Mouse (Mus musculus) heart, embryonic 14.5 days (tissue): ENCODE measurements around the gene Dpm1. TPM values are rescaled to one million over a fixed set of nuclear protein-coding genes. Genes with fewer than 3 reads are reported as not detected.

Experiments used
- ATAC-seq: fragments of 200-750 bp; cut with Nextera tagmentation; 2 replicates; pipeline ENCODE4 v1.8.0; 2017; ENCODE audit warnings: low read depth, moderate TSS enrichment; ENCODE audit not compliant: insufficient number of reproducible peaks, insufficient read depth, low FRiP score
- H3K27ac ChIP-seq, 2 experiments: fragments of 200-500 bp in 1 of 2; fragments of 300-500 bp in 1 of 2; sonication (generic) in 1 of 2; replicated peaks in 1 of 2; 2 replicates each; pipeline ENCODE4 v1.5.1; 2012 to 2014; ENCODE audit warnings: low read depth in 2 of 2, low read length in 2 of 2, control low read depth in 1 of 2, mild to moderate bottlenecking in 1 of 2, mixed read lengths in 1 of 2; ENCODE audit not compliant: control insufficient read depth in 1 of 2, insufficient read depth in 1 of 2
- H3K27me3 ChIP-seq: fragments of 300-500 bp; sonication (generic); 2 replicates; pipeline ENCODE4 v1.6.1; 2014; ENCODE audit warnings: mild to moderate bottlenecking, low read length, control low read depth; ENCODE audit not compliant: control insufficient read depth, insufficient read depth
- H3K36me3 ChIP-seq: fragments of 300-500 bp; sonication (generic); 2 replicates; pipeline ENCODE4 v1.6.1; 2014; ENCODE audit warnings: mild to moderate bottlenecking, control low read depth, low read length, mixed read lengths; ENCODE audit not compliant: control insufficient read depth, insufficient read depth
- H3K4me1 ChIP-seq, 2 experiments: fragments of 200-500 bp in 1 of 2; fragments of 300-500 bp in 1 of 2; sonication (generic) in 1 of 2; 2 replicates each; pipeline ENCODE4 v1.6.1; 2012 to 2014; ENCODE audit warnings: low read length in 2 of 2, control low read depth in 1 of 2, mixed read lengths in 1 of 2; ENCODE audit not compliant: control insufficient read depth in 2 of 2, insufficient read depth in 2 of 2
- H3K4me2 ChIP-seq: fragments of 300-500 bp; sonication (generic); 2 replicates; pipeline ENCODE4 v1.6.1; 2014; ENCODE audit warnings: mild to moderate bottlenecking, low read length
- H3K4me3 ChIP-seq, 2 experiments: fragments of 200-500 bp in 1 of 2; fragments of 300-500 bp in 1 of 2; sonication (generic) in 1 of 2; 2 replicates each; pipeline ENCODE4 v1.5.1; 2012 to 2014; ENCODE audit warnings: low read length in 2 of 2, mild to moderate bottlenecking in 2 of 2, control low read depth in 1 of 2, low read depth in 1 of 2, moderate library complexity in 1 of 2; ENCODE audit not compliant: control insufficient read depth in 1 of 2, insufficient read depth in 1 of 2
- H3K9ac ChIP-seq: fragments of 300-500 bp; sonication (generic); 2 replicates; pipeline ENCODE4 v1.6.1; 2014; ENCODE audit warnings: mild to moderate bottlenecking, low read length
- H3K9me3 ChIP-seq: fragments of 300-500 bp; sonication (generic); 2 replicates; pipeline ENCODE4 v1.6.1; 2016; ENCODE audit warnings: low read length, control low read depth; ENCODE audit not compliant: control insufficient read depth
- WGBS: fragments of 180-500 bp; shearing (Covaris S2); extraction: QIAGEN DNeasy Blood & Tissue Kit; methylation state at CpG from one replicate; pipeline ENCODE4 v1.1.7; 2014; 5-methylcytosine and 5-hydroxymethylcytosine counted together
- microRNA-seq: library from miRNA; unstranded; fragments of <30 nt; microRNA quantifications from one replicate; pipeline ENCODE4, GENCODE M21; 2016
- polyA plus RNA-seq: library from polyadenylated mRNA; unstranded; fragments of >200 nt; fragmentation: Nextera tagmentation; extraction: Ambion mirVana; gene quantifications from 2 replicates; pipeline ENCODE4 v1.2.1, GENCODE M21; 2014

The Dpm1 gene
- polyA plus RNA-seq, 1 experiment from 2014 or later, result 80.4 TPM

DNA sequence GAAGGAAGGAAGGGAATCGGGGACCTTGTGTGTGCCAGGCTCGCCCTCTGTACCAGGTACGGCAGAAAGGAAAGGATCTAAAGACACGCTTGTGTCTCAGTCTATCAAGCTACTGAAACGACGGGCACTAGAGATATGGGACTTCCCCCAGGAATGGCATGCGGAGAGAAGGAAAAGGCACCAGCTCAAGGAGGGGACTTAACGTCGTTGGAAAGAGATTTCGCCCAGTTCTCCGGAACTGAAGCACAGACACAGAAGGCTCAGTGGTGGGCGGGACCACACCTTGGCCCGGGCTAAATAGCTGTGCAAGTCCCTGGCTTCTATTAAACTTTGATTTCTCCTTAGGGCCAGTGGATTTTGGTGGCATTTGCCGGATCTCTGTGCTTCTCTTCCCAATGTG is 68.4 kb downstream of the Dpm1 start:
- H3K4me3 ChIP-seq, result peak overlapping the region; percentile 33 to 38
- no peak for ATAC-seq
- peak overlapping the region; percentile 67 for H3K4me2 ChIP-seq
- no peaks in the 10 kb centered on the region for H3K36me3 ChIP-seq
- H3K9me3 ChIP-seq, result no peaks in the 10 kb centered on the region
- peak overlapping the region; percentile 70 for H3K9ac ChIP-seq
- WGBS, result 6% methylated on average over 14 of the region's 14 CpGs
- H3K4me1 ChIP-seq, result peaks cover 14 to 27% of the 10 kb centered on the region in 2 experiments
- H3K27me3 ChIP-seq, result no peaks in the 10 kb centered on the region
- peak overlapping the region; percentile 48 to 66 for H3K27ac ChIP-seq

DNA sequence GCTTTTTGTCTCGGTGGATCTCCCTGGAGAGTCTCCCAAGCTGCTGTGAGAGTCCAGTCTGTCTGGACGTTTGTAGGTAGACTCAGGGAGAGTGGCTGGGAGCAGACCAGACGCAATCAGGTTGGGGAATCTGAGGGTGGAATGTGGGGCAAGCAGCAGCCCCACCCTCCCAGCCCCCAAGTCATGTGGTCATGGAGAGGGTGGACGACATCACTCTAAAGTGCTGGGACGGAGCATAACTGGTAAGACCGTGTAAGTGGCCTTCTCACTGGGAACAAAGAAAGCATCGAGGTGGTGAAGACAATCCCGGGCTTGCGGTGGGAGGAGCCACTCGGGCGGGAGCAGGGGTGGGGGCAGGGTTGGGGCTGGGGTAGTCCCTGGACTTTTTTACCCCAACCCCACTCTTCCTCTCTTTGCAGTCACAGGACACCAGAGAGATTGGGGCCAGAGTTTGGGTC is 68.8 kb downstream of the Dpm1 start:
- Histone ChIP-seq H3K4me3 (peak overlapping the region; percentile 33 to 38), H3K9me3 (no peaks in the 10 kb centered on the region), H3K9ac (peak overlapping the region; percentile 70), H3K27me3 (no peaks in the 10 kb centered on the region), H3K36me3 (no peaks in the 10 kb centered on the region), H3K27ac (peak overlapping the region; percentile 66 to 88), H3K4me1 (peaks cover 12 to 23% of the 10 kb centered on the region in 2 experiments), H3K4me2 (peak overlapping the region; percentile 67)
- ATAC-seq, result no peak
- 1% methylated on average over 11 of the region's 11 CpGs for WGBS

DNA sequence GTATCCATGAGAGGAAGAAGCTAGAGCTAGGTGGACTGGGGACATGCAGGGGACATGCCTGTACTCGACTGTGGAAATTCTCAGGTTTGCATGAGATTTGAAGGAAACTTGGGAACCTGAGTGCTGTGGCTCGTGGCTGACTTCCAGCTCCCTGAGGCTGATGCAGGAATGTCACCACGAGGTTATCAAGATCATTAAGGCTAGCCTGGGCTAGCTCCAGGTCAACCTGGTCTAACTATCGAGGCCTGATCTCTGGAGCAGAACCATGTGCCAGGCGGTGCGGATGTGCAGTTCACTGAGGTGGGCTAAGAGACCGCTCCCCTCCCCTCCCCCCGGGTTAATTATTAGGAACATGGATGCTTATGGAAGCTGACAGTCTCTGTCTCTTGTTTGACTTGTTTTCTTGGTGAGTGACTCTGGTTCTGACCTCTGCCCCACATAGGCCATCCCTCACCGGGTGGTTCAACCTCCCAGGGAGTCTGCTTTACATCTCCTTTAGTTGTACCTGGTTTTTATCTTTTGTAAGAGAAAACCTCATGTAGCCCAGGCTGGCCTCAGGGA is 69.9 kb downstream of the Dpm1 start:
- Histone ChIP-seq H3K27me3 (no peaks in the 10 kb centered on the region), H3K4me3 (no peak overlapping the region), H3K9me3 (no peaks in the 10 kb centered on the region), H3K9ac (no peak overlapping the region), H3K36me3 (no peaks in the 10 kb centered on the region), H3K4me2 (no peak overlapping the region), H3K27ac (no peak overlapping the region), H3K4me1 (peaks cover 12 to 23% of the 10 kb centered on the region in 2 experiments)
- 83% methylated on average over 9 of the region's 9 CpGs for WGBS
- ATAC-seq, result no peak

Small RNAs within 50 kb of the gene (microRNA-seq; reads per million reads assigned to microRNA genes)
- not detected for gene Gm24561

Other genes starting within 250 kb of the Dpm1 start
- 0.81 and 1.00 TPM in 2 replicates for gene Ripor3, start 220.0 kb downstream of the Dpm1 start, polyA plus RNA-seq
- 7.7 and 8.5 TPM in 2 replicates for gene Pard6b, start 149.6 kb downstream of the Dpm1 start, polyA plus RNA-seq
- gene Adnp, start 23.5 kb downstream of the Dpm1 start, polyA plus RNA-seq, result 8.7 and 11.0 TPM in 2 replicates
- 16.6 and 18.2 TPM in 2 replicates for gene Gm20716, start 227 bp downstream of the Dpm1 start, polyA plus RNA-seq
- gene Mocs3, start within 50 bp of the Dpm1 start, polyA plus RNA-seq, result 4.7 and 5.9 TPM in 2 replicates
- gene Kcng1, start 51.1 kb upstream of the Dpm1 start, polyA plus RNA-seq, result 0.36 TPM in 2 replicates